Mouse (Mus musculus): ENCODE data around the gene Fam76b. TPM values are rescaled to one million over a fixed set of nuclear protein-coding genes. Genes with fewer than 3 reads are reported as not detected.
"Not testable (repeated sequence)": the region's sequence is repeated elsewhere in the genome, so short reads cannot be mapped to it uniquely, and the experiment has no call there.

Gene Fam76b
- polyA plus RNA-seq (2015; fragmentation: Nextera tagmentation; extraction: Ambion mirVana), result 19.6 and 20.3 TPM in 2 replicates

DNA sequence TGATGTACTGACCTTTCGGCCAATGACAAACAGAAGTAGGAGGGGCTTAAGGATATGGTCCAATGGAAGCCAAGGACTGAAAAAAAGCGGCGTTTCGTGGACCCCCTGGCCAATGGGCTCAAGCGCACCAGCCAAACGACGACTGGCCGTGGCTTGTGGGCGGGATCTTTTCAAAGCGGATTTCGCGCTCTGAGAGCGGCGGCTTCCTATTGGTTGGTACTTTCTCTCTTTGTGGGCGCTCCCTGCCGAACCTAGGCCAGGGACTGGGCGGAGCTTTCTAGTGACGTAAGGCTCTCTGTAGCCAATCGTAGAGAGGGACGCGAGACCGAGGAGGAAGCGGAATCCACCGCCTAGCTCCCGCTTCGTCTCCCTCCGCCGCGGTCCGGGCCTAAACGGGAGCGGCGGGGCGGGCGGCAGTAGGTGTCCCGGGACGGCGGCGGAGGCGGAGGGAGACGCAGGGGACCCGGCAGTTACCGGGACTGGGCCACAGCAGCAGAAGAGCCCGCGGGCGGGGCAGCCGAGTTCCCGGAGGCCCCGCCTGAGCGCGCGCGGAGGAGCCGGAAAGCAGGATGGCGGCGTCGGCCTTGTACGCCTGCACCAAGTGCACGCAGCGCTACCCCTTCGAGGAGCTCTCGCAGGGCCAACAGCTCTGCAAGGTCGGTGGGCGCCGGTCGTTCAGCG, at the start of gene Fam76b:
TSS of gene Fam76b (plus strand) at position 311 of the 681 bp plus-strand sequence.
- DNase-seq (ENCODE audit: low spot score), result peak; percentile 100
- Histone ChIP-seq H3K27me3 (ENCODE audit: insufficient read depth, low read length) (no peaks in the 10 kb centered on the region), H3K27ac (peak within 1 kb of the TSS; percentile 99), H3K9ac (ENCODE audit: low read depth, low read length) (peak within 1 kb of the TSS; percentile 97), H3K4me3 (replicated peaks; ENCODE audit: low read depth, low read length) (peak within 1 kb of the TSS; percentile 80), H3K4me2 (ENCODE audit: low read length) (peak within 1 kb of the TSS; percentile 79), H3K9me3 (replicated peaks; ENCODE audit: low read length) (no peaks in the 10 kb centered on the region), H3K4me1 (replicated peaks; ENCODE audit: insufficient read depth, low read length) (peaks cover 8% of the 10 kb centered on the region), H3K36me3 (ENCODE audit: insufficient read depth, low read length) (peaks cover 20% of the 10 kb centered on the region)
- WGBS, result under 1% methylated on average over 66 of the region's 67 CpGs
- ATAC-seq (replicated peaks; ENCODE audit: low FRiP score, low read depth), result peak; percentile 96
- no peak for TF ChIP-seq CTCF (IDR thresholded peaks at IDR 0.05; ENCODE audit: low read depth)

DNA sequence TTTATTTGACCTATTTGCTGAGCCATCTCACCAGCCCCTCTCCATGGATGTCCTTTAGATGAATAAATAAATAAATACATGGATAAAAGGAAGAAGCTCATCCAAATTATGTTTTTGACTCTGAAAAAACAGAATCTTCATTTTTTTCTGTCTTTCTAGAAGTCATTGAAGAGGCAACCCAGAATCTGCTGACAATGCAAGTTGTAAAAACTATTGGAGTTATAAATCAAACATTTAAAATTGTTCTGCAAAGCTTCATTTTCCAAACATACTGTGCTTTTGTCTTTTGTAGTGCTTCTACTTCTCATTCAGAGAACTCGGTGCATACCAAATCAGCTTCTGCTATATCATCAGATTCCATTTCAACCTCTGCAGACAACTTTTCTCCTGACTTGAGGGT, 45.5 kb upstream of the Fam76b start:
- no peak for TF ChIP-seq CTCF (IDR thresholded peaks at IDR 0.05; ENCODE audit: low read depth)
- no peak for DNase-seq (ENCODE audit: low spot score)
- no peak overlapping the region for H3K9ac ChIP-seq (ENCODE audit: low read depth, low read length)
- ATAC-seq (replicated peaks; ENCODE audit: low FRiP score, low read depth), result no peak
- WGBS, result 100% methylated on average over 1 of the region's 1 CpGs
- peaks cover 23% of the 10 kb centered on the region for H3K36me3 ChIP-seq (ENCODE audit: insufficient read depth, low read length)
- H3K4me3 ChIP-seq (replicated peaks; ENCODE audit: low read depth, low read length), result no peak overlapping the region
- no peaks in the 10 kb centered on the region for H3K9me3 ChIP-seq (replicated peaks; ENCODE audit: low read length)
- H3K27me3 ChIP-seq (ENCODE audit: insufficient read depth, low read length), result no peaks in the 10 kb centered on the region
- H3K27ac ChIP-seq, result no peak overlapping the region
- no peaks in the 10 kb centered on the region for H3K4me1 ChIP-seq (replicated peaks; ENCODE audit: insufficient read depth, low read length)
- no peak overlapping the region for H3K4me2 ChIP-seq (ENCODE audit: low read length)

DNA sequence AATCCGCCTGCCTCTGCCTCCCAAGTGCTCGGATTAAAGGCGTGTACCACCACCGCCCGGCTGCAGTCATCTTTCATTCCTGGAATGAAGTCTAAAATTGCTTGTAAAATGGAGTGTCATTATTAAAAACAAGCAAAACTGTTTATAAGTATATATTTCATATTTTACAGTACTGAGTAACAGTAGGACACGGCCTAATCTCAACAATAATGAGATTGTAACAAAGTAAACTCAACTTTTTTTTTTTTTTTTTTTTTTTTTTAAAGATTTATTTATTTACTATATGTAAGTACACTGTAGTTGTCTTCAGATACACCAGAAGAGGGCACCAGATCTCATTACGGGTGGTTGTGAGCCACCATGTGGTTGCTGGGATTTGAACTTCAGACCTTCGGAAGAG, 36.7 kb upstream of the Fam76b start:
- not testable (repeated sequence) for H3K27ac ChIP-seq; H3K4me2 ChIP-seq (ENCODE audit: low read length); H3K4me3 ChIP-seq (replicated peaks; ENCODE audit: low read depth, low read length); H3K4me1 ChIP-seq (replicated peaks; ENCODE audit: insufficient read depth, low read length); H3K9me3 ChIP-seq (replicated peaks; ENCODE audit: low read length); H3K9ac ChIP-seq (ENCODE audit: low read depth, low read length); ATAC-seq (replicated peaks; ENCODE audit: low FRiP score, low read depth); H3K27me3 ChIP-seq (ENCODE audit: insufficient read depth, low read length); DNase-seq (ENCODE audit: low spot score)
- WGBS, result 97% methylated on average over 7 of the region's 8 CpGs
- peaks cover 34% of the 10 kb centered on the region for H3K36me3 ChIP-seq (ENCODE audit: insufficient read depth, low read length)

DNA sequence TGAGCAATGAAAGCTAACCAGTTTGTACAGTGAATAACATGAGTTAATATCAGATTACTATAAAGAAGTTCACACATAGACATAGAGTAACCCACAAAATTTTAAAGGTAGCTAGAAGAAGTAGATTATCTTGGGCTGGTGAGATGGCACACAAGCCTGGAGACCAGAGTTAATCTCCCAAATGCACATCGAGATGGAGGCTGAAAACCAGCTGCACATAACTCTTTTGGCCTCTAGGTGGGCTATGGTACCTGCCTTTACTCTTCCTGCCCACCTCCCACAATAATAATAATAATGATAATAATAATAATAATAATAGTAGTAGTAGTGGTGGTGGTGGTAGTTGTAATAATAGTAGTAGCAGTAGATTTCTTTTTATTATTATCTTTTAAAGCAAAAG, 33.2 kb upstream of the Fam76b start:
- 86% methylated on average over 1 of the region's 1 CpGs for WGBS
- H3K4me2 ChIP-seq (ENCODE audit: low read length), result no peak overlapping the region
- peaks cover 43% of the 10 kb centered on the region for H3K36me3 ChIP-seq (ENCODE audit: insufficient read depth, low read length)
- H3K4me3 ChIP-seq (replicated peaks; ENCODE audit: low read depth, low read length), result no peak overlapping the region
- no peaks in the 10 kb centered on the region for H3K4me1 ChIP-seq (replicated peaks; ENCODE audit: insufficient read depth, low read length)
- no peak for TF ChIP-seq CTCF (IDR thresholded peaks at IDR 0.05; ENCODE audit: low read depth)
- no peak overlapping the region for H3K9ac ChIP-seq (ENCODE audit: low read depth, low read length)
- H3K27ac ChIP-seq, result no peak overlapping the region
- ATAC-seq (replicated peaks; ENCODE audit: low FRiP score, low read depth) (no peak), DNase-seq (ENCODE audit: low spot score) (no peak)
- H3K9me3 ChIP-seq (replicated peaks; ENCODE audit: low read length), result no peaks in the 10 kb centered on the region
- H3K27me3 ChIP-seq (ENCODE audit: insufficient read depth, low read length), result no peaks in the 10 kb centered on the region

DNA sequence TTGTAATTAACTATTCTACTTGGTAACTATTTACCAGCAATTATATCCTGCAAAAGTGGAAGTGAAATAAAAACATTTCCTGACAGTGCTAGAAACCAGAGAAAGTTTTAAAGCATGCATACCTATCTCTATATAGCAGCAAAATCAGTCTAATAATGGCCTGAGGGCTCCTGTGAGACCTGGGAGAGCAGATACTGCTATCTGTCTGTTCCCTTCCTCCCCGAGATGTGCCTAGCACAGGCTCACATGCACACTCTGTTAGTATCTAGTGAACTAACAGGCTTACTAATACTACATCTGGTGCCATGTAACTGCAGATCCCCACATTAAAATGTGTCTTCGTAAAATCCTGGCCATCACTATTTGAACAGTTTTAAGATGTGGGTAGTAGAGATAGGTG, 32.8 kb upstream of the Fam76b start:
- TF ChIP-seq CTCF (IDR thresholded peaks at IDR 0.05; ENCODE audit: low read depth), result no peak
- Histone ChIP-seq H3K4me3 (replicated peaks; ENCODE audit: low read depth, low read length) (no peak overlapping the region), H3K27ac (no peak overlapping the region), H3K27me3 (ENCODE audit: insufficient read depth, low read length) (no peaks in the 10 kb centered on the region), H3K9ac (ENCODE audit: low read depth, low read length) (no peak overlapping the region), H3K36me3 (ENCODE audit: insufficient read depth, low read length) (peaks cover 43% of the 10 kb centered on the region), H3K9me3 (replicated peaks; ENCODE audit: low read length) (no peaks in the 10 kb centered on the region), H3K4me2 (ENCODE audit: low read length) (no peak overlapping the region), H3K4me1 (replicated peaks; ENCODE audit: insufficient read depth, low read length) (no peaks in the 10 kb centered on the region)
- 94% methylated on average over 2 of the region's 2 CpGs for WGBS
- ATAC-seq (replicated peaks; ENCODE audit: low FRiP score, low read depth) (no peak), DNase-seq (ENCODE audit: low spot score) (no peak)

DNA sequence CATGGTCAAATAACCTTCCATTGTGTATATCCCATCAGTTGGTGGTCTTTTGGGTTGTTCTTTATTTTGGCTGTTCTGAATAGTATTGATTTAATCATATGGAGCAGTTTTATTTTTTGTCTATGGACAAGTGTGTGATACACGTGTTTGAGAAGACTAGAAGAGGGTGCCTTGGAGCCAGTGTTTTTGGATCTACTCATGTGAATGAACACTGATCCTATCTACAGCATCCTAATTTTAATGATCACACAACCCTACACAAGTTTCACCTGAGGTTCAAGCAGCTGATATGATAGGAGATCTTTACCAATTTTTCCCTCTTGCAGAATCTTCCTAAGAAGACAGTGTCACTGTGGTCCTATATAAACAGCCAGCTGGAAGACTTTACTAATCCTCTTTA, 23.0 kb upstream of the Fam76b start:
- TF ChIP-seq CTCF (IDR thresholded peaks at IDR 0.05; ENCODE audit: low read depth), result no peak
- Histone ChIP-seq H3K36me3 (ENCODE audit: insufficient read depth, low read length) (peaks cover 36% of the 10 kb centered on the region), H3K9me3 (replicated peaks; ENCODE audit: low read length) (no peaks in the 10 kb centered on the region), H3K9ac (ENCODE audit: low read depth, low read length) (no peak overlapping the region), H3K4me2 (ENCODE audit: low read length) (no peak overlapping the region), H3K4me1 (replicated peaks; ENCODE audit: insufficient read depth, low read length) (no peaks in the 10 kb centered on the region), H3K4me3 (replicated peaks; ENCODE audit: low read depth, low read length) (no peak overlapping the region), H3K27me3 (ENCODE audit: insufficient read depth, low read length) (no peaks in the 10 kb centered on the region), H3K27ac (no peak overlapping the region)
- ATAC-seq (replicated peaks; ENCODE audit: low FRiP score, low read depth) (no peak), DNase-seq (ENCODE audit: low spot score) (no peak)
- WGBS, result 79% methylated on average over 1 of the region's 1 CpGs

DNA sequence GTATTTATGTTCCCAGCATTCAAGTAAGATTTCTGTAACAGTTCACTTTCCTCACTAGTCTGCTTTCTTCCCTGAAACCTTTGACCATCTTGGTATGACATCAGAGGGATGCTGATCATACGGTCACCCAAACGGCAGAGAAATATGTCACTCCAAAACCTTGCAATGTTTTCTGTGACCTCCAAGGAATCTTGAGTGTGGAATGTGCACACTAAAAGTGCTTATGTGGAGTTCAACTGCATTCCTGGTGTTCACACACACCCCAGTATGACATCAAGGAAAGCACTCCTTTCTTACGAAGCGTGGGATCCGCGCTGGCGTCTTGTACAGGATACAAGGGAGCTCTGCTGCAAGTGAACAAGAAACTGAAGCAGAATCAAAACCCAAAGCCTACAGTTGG, 20.7 kb upstream of the Fam76b start:
- Histone ChIP-seq H3K4me2 (ENCODE audit: low read length) (no peak overlapping the region), H3K27ac (no peak overlapping the region), H3K4me1 (replicated peaks; ENCODE audit: insufficient read depth, low read length) (no peaks in the 10 kb centered on the region), H3K9ac (ENCODE audit: low read depth, low read length) (no peak overlapping the region), H3K4me3 (replicated peaks; ENCODE audit: low read depth, low read length) (no peak overlapping the region), H3K9me3 (replicated peaks; ENCODE audit: low read length) (no peaks in the 10 kb centered on the region), H3K27me3 (ENCODE audit: insufficient read depth, low read length) (no peaks in the 10 kb centered on the region), H3K36me3 (ENCODE audit: insufficient read depth, low read length) (peaks cover 47% of the 10 kb centered on the region)
- DNase-seq (ENCODE audit: low spot score) (no peak), ATAC-seq (replicated peaks; ENCODE audit: low FRiP score, low read depth) (no peak)
- 92% methylated on average over 7 of the region's 7 CpGs for WGBS
- TF ChIP-seq CTCF (IDR thresholded peaks at IDR 0.05; ENCODE audit: low read depth), result no peak
